In the genomic region with DNA sequence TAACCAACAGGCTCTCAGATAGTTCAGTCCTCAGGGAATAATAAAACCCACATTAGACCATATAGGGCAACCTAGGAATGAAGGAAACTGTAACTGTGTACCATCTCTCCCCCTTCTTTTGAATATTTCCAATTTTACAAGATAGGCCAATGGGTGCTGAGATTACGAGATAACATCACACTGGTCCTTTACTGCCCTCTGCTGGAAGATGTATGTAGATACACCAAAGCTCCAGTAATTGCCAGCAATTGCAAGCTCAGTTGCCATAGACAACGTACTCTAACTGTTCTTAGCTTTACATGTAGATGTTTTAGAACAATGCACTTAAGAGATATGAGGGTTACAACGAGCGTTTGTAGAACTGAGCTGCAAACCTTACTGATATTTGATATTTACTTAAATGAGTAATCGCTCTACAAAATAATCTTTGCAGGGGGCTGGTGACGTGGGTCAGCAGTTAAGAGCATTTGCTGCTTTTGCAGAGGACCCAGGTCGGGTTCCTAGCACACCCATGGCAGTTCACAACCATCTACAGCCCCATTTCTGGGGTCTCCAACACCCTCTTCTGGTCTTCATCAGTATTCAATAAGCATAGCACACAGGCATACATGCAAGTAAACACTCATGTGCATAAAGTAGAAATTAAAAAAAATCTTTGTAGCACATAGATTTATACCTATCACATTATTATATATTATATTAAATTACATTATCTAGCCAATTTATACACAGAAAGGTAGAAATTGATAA, we compare ENCODE assay signal across 8 mouse cellular contexts. TPM values are rescaled to one million over a fixed set of nuclear protein-coding genes. Genes with fewer than 3 reads are reported as not detected.
DNase-seq lines count a peak whose midpoint lies in the region; ATAC-seq lines count a peak whose summit lies in the region.

No protein-coding gene starts in this region.

- peak; percentile 54 for DNase-seq in right cerebral cortex, adult 18-20 months
- no peak for DNase-seq in right cerebral cortex, postnatal 14 days
- peak; percentile 45 for DNase-seq in WW6 (ENCODE audit: low read depth, low spot score)
- DNase-seq in embryo, embryonic 9.5 days (ENCODE audit: extremely low spot score): peak; percentile 59
- DNase-seq in left cerebral cortex, adult 18-20 months (ENCODE audit: low spot score in 2 of 2): peak; percentile 38 to 46
- peak; percentile 40 for DNase-seq in thymus, postnatal 14 days

- H3K27me3 ChIP-seq in hindbrain, embryonic 12.5 days: no peaks in the 10 kb centered on the region
- H3K27me3 ChIP-seq in midbrain, embryonic 13.5 days: no peaks in the 10 kb centered on the region

- WGBS in hindbrain, embryonic 12.5 days: 40% methylated on average over 7 of the region's 7 CpGs
- WGBS in midbrain, embryonic 13.5 days: 43% methylated on average over 7 of the region's 7 CpGs

- no peak overlapping the region for H3K27ac ChIP-seq in hindbrain, embryonic 12.5 days
- H3K27ac ChIP-seq in midbrain, embryonic 13.5 days: no peak overlapping the region

- H3K9me3 ChIP-seq in hindbrain, embryonic 12.5 days (replicated peaks): no peaks in the 10 kb centered on the region
- no peaks in the 10 kb centered on the region for H3K9me3 ChIP-seq in midbrain, embryonic 13.5 days

- no peak overlapping the region for H3K4me2 ChIP-seq in hindbrain, embryonic 12.5 days (replicated peaks)
- no peak overlapping the region for H3K4me2 ChIP-seq in midbrain, embryonic 13.5 days (replicated peaks)

- H3K9ac ChIP-seq in hindbrain, embryonic 12.5 days: no peak overlapping the region
- H3K9ac ChIP-seq in midbrain, embryonic 13.5 days (replicated peaks): no peak overlapping the region

- H3K4me3 ChIP-seq in hindbrain, embryonic 12.5 days: no peak overlapping the region
- H3K4me3 ChIP-seq in midbrain, embryonic 13.5 days (replicated peaks): no peak overlapping the region

- ATAC-seq in hindbrain, embryonic 12.5 days (ENCODE audit: low FRiP score): 0 out of 2 replicates have a peak, but pooled peaks have one; percentile 63
- ATAC-seq in midbrain, embryonic 13.5 days: peak; percentile 86

- H3K4me1 ChIP-seq in hindbrain, embryonic 12.5 days: no peaks in the 10 kb centered on the region
- no peaks in the 10 kb centered on the region for H3K4me1 ChIP-seq in midbrain, embryonic 13.5 days (replicated peaks)

- no peaks in the 10 kb centered on the region for H3K36me3 ChIP-seq in hindbrain, embryonic 12.5 days
- H3K36me3 ChIP-seq in midbrain, embryonic 13.5 days: no peaks in the 10 kb centered on the region

RNA-seq across cellular contexts. Expression of a gene that starts 10.5 kb away (rescaled TPM):
- 94.8 and 98.1 TPM in 2 replicates for polyA plus RNA-seq in hindbrain, embryonic 12.5 days (2016; fragmentation: Nextera tagmentation; extraction: Ambion mirVana)
- total RNA-seq in left cerebral cortex, adult 18-20 months (2021): 10 to 100 TPM; 81.7 to 83.0 TPM
- polyA plus RNA-seq in midbrain, embryonic 13.5 days (2015; fragmentation: Nextera tagmentation; extraction: Ambion mirVana): 80.2 and 80.9 TPM in 2 replicates

RNA-seq across cellular contexts. Expression of a gene that starts 59.5 kb away (rescaled TPM):
- polyA plus RNA-seq in hindbrain, embryonic 12.5 days (2016; fragmentation: Nextera tagmentation; extraction: Ambion mirVana): 1.5 and 1.7 TPM in 2 replicates
- total RNA-seq in left cerebral cortex, adult 18-20 months (2021): 1 to 10 TPM; 1.1 to 1.4 TPM
- polyA plus RNA-seq in midbrain, embryonic 13.5 days (2015; fragmentation: Nextera tagmentation; extraction: Ambion mirVana): 0.76 and 1.1 TPM in 2 replicates

RNA-seq across cellular contexts. Expression of a gene that starts 59.6 kb away (rescaled TPM):
- polyA plus RNA-seq in hindbrain, embryonic 12.5 days (2016; fragmentation: Nextera tagmentation; extraction: Ambion mirVana): not detected in 2 replicates
- not detected for total RNA-seq in left cerebral cortex, adult 18-20 months (2021)
- polyA plus RNA-seq in midbrain, embryonic 13.5 days (2015; fragmentation: Nextera tagmentation; extraction: Ambion mirVana): not detected in 2 replicates
